Mouse (Mus musculus) testis, adult 2 months (tissue): ENCODE measurements around the gene Igfbp4.

ENCODE experiments used
- CTCF ChIP-seq: fragments of 200-500 bp; IDR thresholded peaks from 2 replicates; pipeline ENCODE4 v1.5.1; 2012; ENCODE audit warnings: low read depth, mild to moderate bottlenecking, inconsistent platforms, low read length, moderate library complexity; ENCODE audit not compliant: control insufficient read depth, insufficient read depth, insufficient replicate concordance
- POLR2A ChIP-seq: fragments of 200-500 bp; IDR thresholded peaks from 2 replicates; pipeline ENCODE4 v1.6.1; 2012; ENCODE audit warnings: low read depth, mild to moderate bottlenecking, inconsistent platforms, low read length, moderate library complexity; ENCODE audit not compliant: control insufficient read depth

DNA sequence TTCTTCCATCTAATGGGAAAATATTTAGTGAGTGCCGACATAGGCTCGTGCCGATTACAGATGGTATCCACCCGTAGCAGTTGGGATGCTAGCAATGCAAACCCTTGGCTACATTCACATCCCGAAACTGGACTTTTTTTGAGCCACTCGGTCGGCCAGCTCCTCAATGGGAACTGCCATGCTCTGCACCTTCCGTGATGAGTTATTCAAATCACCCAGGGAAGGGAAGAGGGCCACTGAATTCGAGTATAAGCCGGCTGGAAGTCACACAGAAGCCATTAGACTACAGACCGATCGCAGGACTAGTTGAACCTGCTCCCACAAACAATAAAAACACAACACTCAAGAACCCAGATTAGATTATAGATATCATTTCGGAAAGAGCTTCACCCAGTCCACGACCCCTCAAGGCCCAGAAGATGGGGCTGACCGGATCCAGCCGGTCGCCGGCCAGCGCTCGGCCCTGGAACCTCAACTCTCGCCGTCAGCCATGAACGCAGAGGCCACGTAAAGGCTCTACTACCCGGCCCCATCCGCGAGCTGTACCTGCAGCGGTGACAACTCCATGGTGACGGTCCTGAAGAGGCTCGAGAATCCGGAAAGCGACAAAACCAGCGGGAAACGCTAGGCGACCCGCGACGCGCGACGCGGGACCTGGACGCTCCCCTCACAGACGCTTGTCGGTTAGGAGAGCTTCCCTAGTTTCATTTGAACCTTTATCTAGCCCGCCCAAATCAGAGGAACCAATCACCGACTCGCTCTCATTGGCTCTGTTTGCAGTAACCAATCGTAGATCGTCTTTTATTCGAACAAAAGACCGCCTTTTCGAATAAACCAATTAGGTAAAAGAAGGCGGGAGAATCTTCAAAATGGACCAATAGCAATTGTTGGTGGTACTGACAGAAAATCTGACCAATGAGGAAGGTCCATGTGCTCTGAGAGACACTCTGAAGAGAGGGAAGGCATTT is 17.3 kb upstream of the Igfbp4 start, which contains the start of gene Top2a:
- TF ChIP-seq CTCF: no peak
- peak; percentile 87 for TF ChIP-seq POLR2A
